Mouse (Mus musculus): ENCODE measurements around the gene Gm13272. TPM values are rescaled to one million over a fixed set of nuclear protein-coding genes. Genes with fewer than 3 reads are reported as not detected.
A peak's percentile ranks its signal among the peaks of the same experiment; 100 is the strongest.
"Not testable (repeated sequence)": the region's sequence is repeated elsewhere in the genome, so short reads cannot be mapped to it uniquely, and the experiment has no call there.

The Gm13272 gene
- polyA plus RNA-seq, 1 experiment from 2014 or later: not detected

DNA sequence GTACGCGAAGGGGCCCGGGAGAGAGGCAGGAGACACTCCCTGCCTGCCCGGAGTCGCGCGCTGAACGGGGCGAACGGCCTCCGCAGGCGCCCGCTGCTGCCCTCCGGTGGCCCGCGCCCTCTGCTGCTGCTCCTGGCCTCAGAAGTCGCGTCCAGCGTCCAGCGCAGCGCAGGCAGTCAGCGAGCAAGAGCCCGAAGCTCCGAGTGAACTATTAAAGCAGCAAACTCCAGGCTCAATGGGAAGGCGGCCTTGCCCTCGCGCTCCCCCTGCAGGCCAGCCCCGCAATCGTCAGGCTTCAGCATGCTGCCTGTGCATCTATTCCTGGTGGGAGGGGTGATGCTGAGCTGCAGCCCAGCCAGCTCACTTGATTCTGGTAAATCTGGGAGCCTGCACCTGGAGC lies 23.3 kb downstream of the Gm13272 start, which contains the start of gene Gm13287:
TSS of gene Gm13287 (plus strand) at position 301 of the 400 bp plus-strand sequence.
- H3K4me1 ChIP-seq (ENCODE audit: control insufficient read depth, low read depth, low read length); H3K27me3 ChIP-seq (ENCODE audit: control insufficient read depth, insufficient read depth, low read depth, low read length); ATAC-seq (ENCODE audit: low read depth); H3K9ac ChIP-seq (ENCODE audit: low read depth, low read length); H3K36me3 ChIP-seq (ENCODE audit: control insufficient read depth, insufficient read depth); H3K27ac ChIP-seq (ENCODE audit: low read length); H3K9me3 ChIP-seq (replicated peaks; ENCODE audit: control insufficient read depth, low read length); H3K4me3 ChIP-seq (ENCODE audit: low read depth, low read length): not testable (repeated sequence)
- WGBS (ENCODE audit: insufficient replicate concordance): no CpG with 5 or more reads among the region's 29 CpGs
- peak within 1 kb of the TSS; percentile 27; the same call in 1 of the 2 replicates for H3K4me2 ChIP-seq (ENCODE audit: low read depth, low read length)

DNA sequence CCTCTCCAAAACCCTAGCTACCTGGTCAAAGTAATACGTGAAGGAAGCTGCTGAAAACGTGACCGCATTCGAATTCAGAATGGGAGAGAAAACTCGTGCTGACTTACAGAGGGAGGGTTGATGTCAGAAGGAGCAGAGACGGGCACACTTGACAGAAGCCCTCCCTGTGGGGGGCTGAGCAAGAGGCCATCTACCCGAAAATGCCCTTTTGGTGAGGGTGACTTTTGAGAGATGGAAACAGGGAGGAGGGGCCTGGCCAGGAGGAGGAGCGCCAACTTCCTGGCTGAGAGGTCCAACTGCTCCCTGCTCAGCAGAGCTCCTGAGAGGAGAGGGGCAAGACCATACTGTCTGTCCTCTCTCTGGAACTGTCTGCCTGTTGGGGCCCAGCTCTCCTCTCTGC lies 25.6 kb downstream of the Gm13272 start, which contains the start of gene Gm13288:
TSS of gene Gm13288 (plus strand) at position 301 of the 400 bp plus-strand sequence.
- H3K4me1 ChIP-seq (ENCODE audit: control insufficient read depth, low read depth, low read length): not testable (repeated sequence)

DNA sequence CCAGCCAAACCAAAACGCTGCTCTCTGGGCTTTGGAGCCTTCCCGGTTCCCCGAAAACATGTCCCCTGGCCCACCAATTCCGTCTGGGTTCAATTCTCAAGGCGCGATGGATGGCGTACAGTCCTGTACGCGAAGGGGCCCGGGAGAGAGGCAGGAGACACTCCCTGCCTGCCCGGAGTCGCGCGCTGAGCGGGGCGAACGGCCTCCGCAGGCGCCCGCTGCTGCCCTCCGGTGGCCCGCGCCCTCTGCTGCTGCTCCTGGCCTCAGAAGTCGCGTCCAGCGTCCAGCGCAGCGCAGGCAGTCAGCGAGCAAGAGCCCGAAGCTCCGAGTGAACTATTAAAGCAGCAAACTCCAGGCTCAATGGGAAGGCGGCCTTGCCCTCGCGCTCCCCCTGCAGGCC lies 26.1 kb downstream of the Gm13272 start:
- H3K27ac ChIP-seq (ENCODE audit: low read length); H3K4me2 ChIP-seq (ENCODE audit: low read depth, low read length); ATAC-seq (ENCODE audit: low read depth); H3K27me3 ChIP-seq (ENCODE audit: control insufficient read depth, insufficient read depth, low read depth, low read length); H3K36me3 ChIP-seq (ENCODE audit: control insufficient read depth, insufficient read depth); H3K4me1 ChIP-seq (ENCODE audit: control insufficient read depth, low read depth, low read length); H3K9me3 ChIP-seq (replicated peaks; ENCODE audit: control insufficient read depth, low read length); H3K4me3 ChIP-seq (ENCODE audit: low read depth, low read length); H3K9ac ChIP-seq (ENCODE audit: low read depth, low read length): not testable (repeated sequence)
- 0% methylated on average over 8 of the region's 34 CpGs for WGBS (ENCODE audit: insufficient replicate concordance)

More for the DNA sequence above, 25.6 kb downstream of the Gm13272 start, which contains the start of gene Gm13288:
- not testable (repeated sequence) for H3K4me2 ChIP-seq (ENCODE audit: low read depth, low read length); H3K27ac ChIP-seq (ENCODE audit: low read length); H3K9me3 ChIP-seq (replicated peaks; ENCODE audit: control insufficient read depth, low read length); H3K4me3 ChIP-seq (ENCODE audit: low read depth, low read length); H3K9ac ChIP-seq (ENCODE audit: low read depth, low read length); ATAC-seq (ENCODE audit: low read depth); H3K27me3 ChIP-seq (ENCODE audit: control insufficient read depth, insufficient read depth, low read depth, low read length); H3K36me3 ChIP-seq (ENCODE audit: control insufficient read depth, insufficient read depth)
- no CpG with 5 or more reads among the region's 8 CpGs for WGBS (ENCODE audit: insufficient replicate concordance)

DNA sequence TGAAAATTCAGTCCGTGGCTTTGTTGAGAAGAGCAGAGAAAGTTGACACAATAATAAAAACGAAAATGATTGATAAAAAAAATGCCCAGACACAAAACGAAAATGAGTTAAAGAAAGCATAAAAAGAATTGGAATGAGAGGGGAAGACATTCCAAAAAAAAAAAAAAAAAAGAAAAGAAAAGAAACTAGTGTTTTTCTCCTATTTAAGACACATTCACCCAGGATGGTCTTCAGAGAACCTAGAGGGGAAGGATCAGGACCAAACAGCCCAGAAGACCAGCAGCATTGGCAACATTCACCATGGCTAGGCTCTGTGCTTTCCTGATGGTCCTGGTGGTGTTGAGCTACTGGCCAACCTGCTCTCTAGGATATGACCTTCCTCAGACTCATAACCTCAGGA lies 36.3 kb downstream of the Gm13272 start, which contains the start of gene Ifna7:
TSS of gene Ifna7 (plus strand) at position 301 of the 400 bp plus-strand sequence.
- H3K9ac ChIP-seq (ENCODE audit: low read depth, low read length): no peak within 1 kb of the TSS
- H3K27me3 ChIP-seq (ENCODE audit: control insufficient read depth, insufficient read depth, low read depth, low read length): no peaks in the 10 kb centered on the region
- ATAC-seq (ENCODE audit: low read depth): no peak
- no peak within 1 kb of the TSS for H3K4me3 ChIP-seq (ENCODE audit: low read depth, low read length)
- WGBS (ENCODE audit: insufficient replicate concordance): 30% methylated on average over 3 of the region's 3 CpGs
- H3K36me3 ChIP-seq (ENCODE audit: control insufficient read depth, insufficient read depth): no peaks in the 10 kb centered on the region
- H3K4me1 ChIP-seq (ENCODE audit: control insufficient read depth, low read depth, low read length): no peaks in the 10 kb centered on the region
- no peak within 1 kb of the TSS for H3K4me2 ChIP-seq (ENCODE audit: low read depth, low read length)
- H3K9me3 ChIP-seq (replicated peaks; ENCODE audit: control insufficient read depth, low read length): no peaks in the 10 kb centered on the region
- no peak within 1 kb of the TSS for H3K27ac ChIP-seq (ENCODE audit: low read length)

- H3K4me1 ChIP-seq (ENCODE audit: control insufficient read depth, low read depth, low read length): no peaks in the 10 kb centered on the region
- H3K4me3 ChIP-seq (ENCODE audit: low read depth, low read length): no peak within 1 kb of the TSS
- 68% methylated on average over 1 of the region's 1 CpGs for WGBS (ENCODE audit: insufficient replicate concordance)
- no peak for ATAC-seq (ENCODE audit: low read depth)
- no peak within 1 kb of the TSS for H3K27ac ChIP-seq (ENCODE audit: low read length)
- H3K27me3 ChIP-seq (ENCODE audit: control insufficient read depth, insufficient read depth, low read depth, low read length): no peaks in the 10 kb centered on the region
- no peaks in the 10 kb centered on the region for H3K36me3 ChIP-seq (ENCODE audit: control insufficient read depth, insufficient read depth)
- no peak within 1 kb of the TSS for H3K4me2 ChIP-seq (ENCODE audit: low read depth, low read length)
- H3K9me3 ChIP-seq (replicated peaks; ENCODE audit: control insufficient read depth, low read length): no peaks in the 10 kb centered on the region
- no peak within 1 kb of the TSS for H3K9ac ChIP-seq (ENCODE audit: low read depth, low read length)
Observed at GRCm38 (mm10) chr4:88819659-88820058, 40.0 kb downstream of the Gm13272 start, which contains the start of gene Ifna11. Gene Ifna11, plus strand, starts transcription at chr4:88819959.

GRCm38 (mm10) chr4:88822995-88823394 lies 43.3 kb downstream of the Gm13272 start:
- H3K9ac ChIP-seq (ENCODE audit: low read depth, low read length): no peak overlapping the region
- H3K27me3 ChIP-seq (ENCODE audit: control insufficient read depth, insufficient read depth, low read depth, low read length): no peaks in the 10 kb centered on the region
- 21% methylated on average over 4 of the region's 4 CpGs for WGBS (ENCODE audit: insufficient replicate concordance)
- H3K4me2 ChIP-seq (ENCODE audit: low read depth, low read length): no peak overlapping the region
- no peaks in the 10 kb centered on the region for H3K9me3 ChIP-seq (replicated peaks; ENCODE audit: control insufficient read depth, low read length)
- no peak overlapping the region for H3K4me3 ChIP-seq (ENCODE audit: low read depth, low read length)
- H3K36me3 ChIP-seq (ENCODE audit: control insufficient read depth, insufficient read depth): no peaks in the 10 kb centered on the region
- no peaks in the 10 kb centered on the region for H3K4me1 ChIP-seq (ENCODE audit: control insufficient read depth, low read depth, low read length)
- H3K27ac ChIP-seq (ENCODE audit: low read length): no peak overlapping the region
- ATAC-seq (ENCODE audit: low read depth): no peak

DNA sequence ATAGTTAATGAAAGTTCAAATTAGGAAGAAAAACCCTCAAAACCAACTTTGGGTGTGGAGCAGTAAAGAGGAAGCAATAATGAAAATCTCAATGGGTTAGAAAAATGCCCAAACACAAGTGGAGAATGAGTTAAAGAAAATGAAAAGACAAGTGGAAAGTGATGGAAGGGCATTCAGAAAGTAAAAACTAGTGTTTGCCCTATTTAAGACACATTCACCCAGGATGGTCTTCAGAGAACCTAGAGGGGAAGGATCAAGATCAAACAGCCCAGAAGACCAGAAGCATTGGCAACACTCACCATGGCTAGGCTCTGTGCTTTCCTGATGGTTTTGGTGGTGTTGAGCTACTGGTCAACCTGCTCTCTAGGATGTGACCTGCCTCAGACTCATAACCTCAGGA lies 47.5 kb downstream of the Gm13272 start, which contains the start of gene Ifna6:
TSS of gene Ifna6 (plus strand) at position 301 of the 400 bp plus-strand sequence.
- H3K9ac ChIP-seq (ENCODE audit: low read depth, low read length); H3K27ac ChIP-seq (ENCODE audit: low read length); H3K4me3 ChIP-seq (ENCODE audit: low read depth, low read length); ATAC-seq (ENCODE audit: low read depth); H3K27me3 ChIP-seq (ENCODE audit: control insufficient read depth, insufficient read depth, low read depth, low read length); H3K36me3 ChIP-seq (ENCODE audit: control insufficient read depth, insufficient read depth); H3K4me2 ChIP-seq (ENCODE audit: low read depth, low read length); H3K4me1 ChIP-seq (ENCODE audit: control insufficient read depth, low read depth, low read length); H3K9me3 ChIP-seq (replicated peaks; ENCODE audit: control insufficient read depth, low read length): not testable (repeated sequence)

Other genes starting within 250 kb of the Gm13272 start
- not detected in 2 replicates for gene Ifna15, start 221.6 kb upstream of the Gm13272 start, polyA plus RNA-seq (2015; fragmentation: Nextera tagmentation; extraction: Ambion mirVana)
- gene Ifna14, start 208.1 kb upstream of the Gm13272 start, polyA plus RNA-seq (2015; fragmentation: Nextera tagmentation; extraction: Ambion mirVana): not detected in 2 replicates
- not detected in 2 replicates for gene Ifna9, start 187.5 kb upstream of the Gm13272 start, polyA plus RNA-seq (2015; fragmentation: Nextera tagmentation; extraction: Ambion mirVana)
- not detected in 2 replicates for gene Ifna12, start 176.5 kb upstream of the Gm13272 start, polyA plus RNA-seq (2015; fragmentation: Nextera tagmentation; extraction: Ambion mirVana)
- gene C87499, start 145.4 kb upstream of the Gm13272 start, polyA plus RNA-seq (2015; fragmentation: Nextera tagmentation; extraction: Ambion mirVana): not detected in 2 replicates
- not detected in 2 replicates for gene Ifna13, start 135.4 kb upstream of the Gm13272 start, polyA plus RNA-seq (2015; fragmentation: Nextera tagmentation; extraction: Ambion mirVana)
- not detected in 2 replicates for gene Ifna16, start 102.9 kb upstream of the Gm13272 start, polyA plus RNA-seq (2015; fragmentation: Nextera tagmentation; extraction: Ambion mirVana)
- not detected in 2 replicates for gene Ifna2, start 95.9 kb upstream of the Gm13272 start, polyA plus RNA-seq (2015; fragmentation: Nextera tagmentation; extraction: Ambion mirVana)
- gene Ifnab, start 88.5 kb upstream of the Gm13272 start, polyA plus RNA-seq (2015; fragmentation: Nextera tagmentation; extraction: Ambion mirVana): not detected in 2 replicates
- gene Gm26566, start 58.0 kb upstream of the Gm13272 start, polyA plus RNA-seq (2015; fragmentation: Nextera tagmentation; extraction: Ambion mirVana): 0.25 and 0.32 TPM in 2 replicates
- gene Klhl9, start 57.4 kb upstream of the Gm13272 start, polyA plus RNA-seq (2015; fragmentation: Nextera tagmentation; extraction: Ambion mirVana): 22.4 and 23.5 TPM in 2 replicates
- gene Gm13271, start 25.0 kb upstream of the Gm13272 start, polyA plus RNA-seq (2015; fragmentation: Nextera tagmentation; extraction: Ambion mirVana): not detected in 2 replicates
- gene Gm13283, start 19.7 kb upstream of the Gm13272 start, polyA plus RNA-seq (2015; fragmentation: Nextera tagmentation; extraction: Ambion mirVana): 0.07 TPM in 1 of 2 replicates, not detected in the other
- gene Gm13290, start 6.0 kb upstream of the Gm13272 start, polyA plus RNA-seq (2015; fragmentation: Nextera tagmentation; extraction: Ambion mirVana): 0.11 TPM in 1 of 2 replicates, not detected in the other
- gene Gm13289, start 2.9 kb upstream of the Gm13272 start, polyA plus RNA-seq (2015; fragmentation: Nextera tagmentation; extraction: Ambion mirVana): not detected in 2 replicates
- gene Ifnz, start 2.3 kb downstream of the Gm13272 start, polyA plus RNA-seq (2015; fragmentation: Nextera tagmentation; extraction: Ambion mirVana): not detected in 2 replicates
- not detected in 2 replicates for gene Gm13276, start 5.9 kb downstream of the Gm13272 start, polyA plus RNA-seq (2015; fragmentation: Nextera tagmentation; extraction: Ambion mirVana)
- gene Gm13277, start 8.8 kb downstream of the Gm13272 start, polyA plus RNA-seq (2015; fragmentation: Nextera tagmentation; extraction: Ambion mirVana): not detected in 2 replicates
- gene Gm13278, start 11.7 kb downstream of the Gm13272 start, polyA plus RNA-seq (2015; fragmentation: Nextera tagmentation; extraction: Ambion mirVana): not detected in 2 replicates
- not detected in 2 replicates for gene Gm13275, start 14.6 kb downstream of the Gm13272 start, polyA plus RNA-seq (2015; fragmentation: Nextera tagmentation; extraction: Ambion mirVana)
- not detected in 2 replicates for gene Gm13279, start 17.5 kb downstream of the Gm13272 start, polyA plus RNA-seq (2015; fragmentation: Nextera tagmentation; extraction: Ambion mirVana)
- 0.15 and 0.23 TPM in 2 replicates for gene Gm13285, start 19.8 kb downstream of the Gm13272 start, polyA plus RNA-seq (2015; fragmentation: Nextera tagmentation; extraction: Ambion mirVana)
- not detected in 2 replicates for gene Gm13287, start 23.4 kb downstream of the Gm13272 start, polyA plus RNA-seq (2015; fragmentation: Nextera tagmentation; extraction: Ambion mirVana)
- gene Gm13288, start 25.7 kb downstream of the Gm13272 start, polyA plus RNA-seq (2015; fragmentation: Nextera tagmentation; extraction: Ambion mirVana): not detected in 2 replicates
- not detected in 2 replicates for gene Ifna7, start 36.4 kb downstream of the Gm13272 start, polyA plus RNA-seq (2015; fragmentation: Nextera tagmentation; extraction: Ambion mirVana)
- gene Ifna11, start 40.1 kb downstream of the Gm13272 start, polyA plus RNA-seq (2015; fragmentation: Nextera tagmentation; extraction: Ambion mirVana): not detected in 2 replicates
- not detected in 2 replicates for gene Ifna6, start 47.6 kb downstream of the Gm13272 start, polyA plus RNA-seq (2015; fragmentation: Nextera tagmentation; extraction: Ambion mirVana)
- not detected in 2 replicates for gene Ifna5, start 55.7 kb downstream of the Gm13272 start, polyA plus RNA-seq (2015; fragmentation: Nextera tagmentation; extraction: Ambion mirVana)
- gene Ifna4, start 62.0 kb downstream of the Gm13272 start, polyA plus RNA-seq (2015; fragmentation: Nextera tagmentation; extraction: Ambion mirVana): not detected in 2 replicates
- gene Ifna1, start 70.2 kb downstream of the Gm13272 start, polyA plus RNA-seq (2015; fragmentation: Nextera tagmentation; extraction: Ambion mirVana): not detected in 2 replicates
- not detected in 2 replicates for gene Ifne, start 100.4 kb downstream of the Gm13272 start, polyA plus RNA-seq (2015; fragmentation: Nextera tagmentation; extraction: Ambion mirVana)